Mouse (Mus musculus) embryonic facial prominence, embryonic 11.5 days (tissue): ENCODE data around the gene Lamp1. TPM values are rescaled to one million over a fixed set of nuclear protein-coding genes. Genes with fewer than 3 reads are reported as not detected.

Experiments used
- ATAC-seq: fragments of 200-750 bp; cut with Nextera tagmentation; replicated peaks from 2 replicates; pipeline ENCODE4 v1.8.0; 2017; ENCODE audit warnings: low read depth; ENCODE audit not compliant: insufficient number of reproducible peaks, low FRiP score, low TSS enrichment
- DNase-seq: peaks from one replicate; pipeline ENCODE4 v3.0.0-alpha.2; 2015; ENCODE audit warnings: low spot score
- H3K27ac ChIP-seq: fragments of 300-500 bp; sonication (generic); replicated peaks from 2 replicates; pipeline ENCODE4 v1.5.1; 2014; ENCODE audit warnings: mild to moderate bottlenecking, low read depth, low read length, control low read depth
- H3K27me3 ChIP-seq: fragments of 300-500 bp; sonication (generic); 2 replicates; pipeline ENCODE4 v1.6.1; 2014; ENCODE audit warnings: mild to moderate bottlenecking, low read length, moderate library complexity, mixed read lengths; ENCODE audit not compliant: control insufficient read depth, insufficient read depth
- H3K36me3 ChIP-seq: fragments of 300-500 bp; sonication (generic); replicated peaks from 2 replicates; pipeline ENCODE4 v1.6.1; 2014; ENCODE audit warnings: low read depth, mild to moderate bottlenecking, low read length, moderate library complexity, mixed read lengths; ENCODE audit not compliant: control insufficient read depth, insufficient read depth
- H3K4me1 ChIP-seq: fragments of 300-500 bp; sonication (generic); 2 replicates; pipeline ENCODE4 v1.6.1; 2014; ENCODE audit warnings: low read length, mixed read lengths; ENCODE audit not compliant: control insufficient read depth, insufficient read depth
- H3K4me2 ChIP-seq: fragments of 300-500 bp; sonication (generic); 2 replicates; pipeline ENCODE4 v1.6.1; 2014; ENCODE audit warnings: low read depth, mild to moderate bottlenecking, control low read depth, low read length, moderate library complexity
- H3K4me3 ChIP-seq: fragments of 300-500 bp; sonication (generic); 2 replicates; pipeline ENCODE4 v1.5.1; 2014; ENCODE audit warnings: low read depth, low read length, control low read depth
- H3K9ac ChIP-seq: fragments of 300-500 bp; sonication (generic); replicated peaks from 2 replicates; pipeline ENCODE4 v1.6.1; 2014; ENCODE audit warnings: mild to moderate bottlenecking, control low read depth, low read length
- H3K9me3 ChIP-seq: fragments of 300-500 bp; sonication (generic); replicated peaks from 2 replicates; pipeline ENCODE4 v1.6.1; 2016; ENCODE audit warnings: mild to moderate bottlenecking, low read length, inconsistent platforms, mixed read lengths; ENCODE audit not compliant: control insufficient read depth
- WGBS: fragments of 180-500 bp; shearing (Covaris S2); extraction: QIAGEN DNeasy Blood & Tissue Kit; methylation state at CpG from one replicate; pipeline ENCODE4 v1.1.7; 2014; 5-methylcytosine and 5-hydroxymethylcytosine counted together
- polyA plus RNA-seq: library from polyadenylated mRNA; unstranded; fragments of >200 nt; fragmentation: Nextera tagmentation; extraction: Ambion mirVana; gene quantifications from 2 replicates; pipeline ENCODE4 v1.2.1, GENCODE M21; 2014

Gene Lamp1
- polyA plus RNA-seq, 1 experiment from 2014 or later: 264 TPM

GRCm38 (mm10) chr8:13150929-13151328 lies 8.0 kb upstream of the Lamp1 start:
- ATAC-seq (no peak), DNase-seq (no peak)
- Histone ChIP-seq H3K4me2 (no peak overlapping the region), H3K27me3 (no peaks in the 10 kb centered on the region), H3K36me3 (peaks cover 4% of the 10 kb centered on the region), H3K27ac (no peak overlapping the region), H3K9ac (no peak overlapping the region), H3K4me1 (no peaks in the 10 kb centered on the region), H3K9me3 (no peaks in the 10 kb centered on the region), H3K4me3 (no peak overlapping the region)
- WGBS: 70% methylated on average over 2 of the region's 2 CpGs

- no peak for ATAC-seq
- peaks cover 2% of the 10 kb centered on the region; the same call in 1 of the 2 replicates for H3K36me3 ChIP-seq
- no peak overlapping the region for H3K4me2 ChIP-seq
- no peak overlapping the region for H3K27ac ChIP-seq
- no peak overlapping the region for H3K9ac ChIP-seq
- DNase-seq: no peak
- H3K4me3 ChIP-seq: no peak overlapping the region
- no peaks in the 10 kb centered on the region for H3K9me3 ChIP-seq
- H3K4me1 ChIP-seq: no peaks in the 10 kb centered on the region
- no peaks in the 10 kb centered on the region for H3K27me3 ChIP-seq
- 77% methylated on average over 9 of the region's 9 CpGs for WGBS
These were observed 4.9 kb upstream of the Lamp1 start for GRCm38 (mm10) chr8:13154099-13154498.

GRCm38 (mm10) chr8:13155358-13155757 lies 3.6 kb upstream of the Lamp1 start:
- H3K36me3 ChIP-seq: no peaks in the 10 kb centered on the region
- 72% methylated on average over 9 of the region's 9 CpGs for WGBS
- H3K4me2 ChIP-seq: no peak overlapping the region
- no peak overlapping the region for H3K27ac ChIP-seq
- no peak overlapping the region for H3K9ac ChIP-seq
- no peaks in the 10 kb centered on the region for H3K27me3 ChIP-seq
- no peak for ATAC-seq
- H3K4me1 ChIP-seq: no peaks in the 10 kb centered on the region; the same call in 1 of the 2 replicates
- no peak for DNase-seq
- no peaks in the 10 kb centered on the region for H3K9me3 ChIP-seq
- no peak overlapping the region for H3K4me3 ChIP-seq

- no peak for ATAC-seq
These were observed 2.4 kb upstream of the Lamp1 start for GRCm38 (mm10) chr8:13156327-13157097.

GRCm38 (mm10) chr8:13159377-13159881 lies 468 bp downstream of the Lamp1 start:
- Histone ChIP-seq H3K4me2 (peak overlapping the region; percentile 81), H3K36me3 (no peaks in the 10 kb centered on the region), H3K9me3 (no peaks in the 10 kb centered on the region), H3K4me3 (peak overlapping the region; percentile 100), H3K27ac (no peak overlapping the region), H3K4me1 (no peaks in the 10 kb centered on the region; the same call in 1 of the 2 replicates), H3K27me3 (no peaks in the 10 kb centered on the region), H3K9ac (peak overlapping the region; percentile 96)
- under 1% methylated on average over 47 of the region's 49 CpGs for WGBS
- peak; percentile 57 for ATAC-seq
- DNase-seq: no peak

More at GRCm38 (mm10) chr8:13156327-13157097, 2.4 kb upstream of the Lamp1 start:
- Histone ChIP-seq H3K9ac (no peak overlapping the region), H3K36me3 (no peaks in the 10 kb centered on the region), H3K27me3 (no peaks in the 10 kb centered on the region), H3K4me1 (no peaks in the 10 kb centered on the region; the same call in 1 of the 2 replicates), H3K9me3 (no peaks in the 10 kb centered on the region), H3K4me3 (no peak overlapping the region), H3K4me2 (no peak overlapping the region), H3K27ac (no peak overlapping the region)
- WGBS: 76% methylated on average over 12 of the region's 12 CpGs
- no peak for DNase-seq

GRCm38 (mm10) chr8:13160691-13161090 lies 1.7 kb downstream of the Lamp1 start:
- no peak overlapping the region for H3K4me2 ChIP-seq

GRCm38 (mm10) chr8:13162098-13162497 lies 3.1 kb downstream of the Lamp1 start:
- no peak for ATAC-seq

More at GRCm38 (mm10) chr8:13160691-13161090, 1.7 kb downstream of the Lamp1 start:
- no peaks in the 10 kb centered on the region; the same call in 1 of the 2 replicates for H3K4me1 ChIP-seq
- no peak overlapping the region for H3K27ac ChIP-seq
- 79% methylated on average over 3 of the region's 3 CpGs for WGBS
- no peak overlapping the region for H3K4me3 ChIP-seq
- no peak for ATAC-seq
- no peak for DNase-seq
- H3K27me3 ChIP-seq: no peaks in the 10 kb centered on the region
- no peaks in the 10 kb centered on the region for H3K36me3 ChIP-seq
- no peak overlapping the region for H3K9ac ChIP-seq
- no peaks in the 10 kb centered on the region for H3K9me3 ChIP-seq

GRCm38 (mm10) chr8:13163563-13163962 lies 4.6 kb downstream of the Lamp1 start:
- WGBS: 95% methylated on average over 1 of the region's 1 CpGs
- H3K4me1 ChIP-seq: no peaks in the 10 kb centered on the region; the same call in 1 of the 2 replicates
- no peak overlapping the region for H3K27ac ChIP-seq
- no peaks in the 10 kb centered on the region for H3K9me3 ChIP-seq
- no peak overlapping the region for H3K4me2 ChIP-seq
- no peak overlapping the region for H3K4me3 ChIP-seq
- no peak for ATAC-seq
- no peaks in the 10 kb centered on the region for H3K27me3 ChIP-seq
- 0 out of 2 replicates have a peak, but pooled peaks cover 3% of the 10 kb centered on the region for H3K36me3 ChIP-seq
- H3K9ac ChIP-seq: no peak overlapping the region
- DNase-seq: no peak

More at GRCm38 (mm10) chr8:13162098-13162497, 3.1 kb downstream of the Lamp1 start:
- Histone ChIP-seq H3K27me3 (no peaks in the 10 kb centered on the region), H3K9ac (no peak overlapping the region), H3K4me3 (no peak overlapping the region), H3K4me1 (no peaks in the 10 kb centered on the region; the same call in 1 of the 2 replicates), H3K36me3 (no peaks in the 10 kb centered on the region), H3K4me2 (no peak overlapping the region), H3K27ac (no peak overlapping the region), H3K9me3 (no peaks in the 10 kb centered on the region)
- 90% methylated on average over 6 of the region's 6 CpGs for WGBS
- no peak for DNase-seq
